Mouse (Mus musculus) adrenal gland, postnatal 10 days (tissue): Measurements from ENCODE around the gene Bclaf1. TPM values are rescaled to one million over a fixed set of nuclear protein-coding genes. Genes with fewer than 3 reads are reported as not detected.

ENCODE experiments used
- microRNA-seq: library from miRNA; unstranded; fragments of <30 nt; microRNA quantifications from one replicate; pipeline ENCODE4 v1.2.0, GENCODE M21; 2021
- total RNA-seq, 2 experiments: library from RNA; stranded (reverse); gene quantifications; 2 replicates each; pipeline ENCODE4 v1.2.3; 2021

Bclaf1 gene
- total RNA-seq, 2 experiments from 2014 or later, result 103 to 119 TPM

Small RNA genes within 50 kb of the gene (microRNA-seq; reads per million reads assigned to microRNA genes)
- gene Mir6413, result not detected

Other genes starting within 250 kb of the Bclaf1 start
- gene Map7, start 164.0 kb upstream of the Bclaf1 start, total RNA-seq, result 10 to 100 TPM; 15.9 to 18.7 TPM
- gene Mtfr2, start 35.3 kb downstream of the Bclaf1 start, total RNA-seq, result 1 to 10 TPM; 2.6 to 2.8 TPM